Mouse (Mus musculus): ENCODE measurements at regions not wholly inside any gene's neighbourhood (a gene's known extent, or its start where the extent isn't known, plus 50 kb on each side); places are given as distances from the start of the nearest gene placed in this dataset.

- DNase-seq = no peak
Measured at GRCm38 (mm10) chr4:106244826-106245510, 71.0 kb upstream of the Usp24 start.

GRCm38 (mm10) chr4:106246695-106247094 lies 69.3 kb upstream of the Usp24 start:
- DNase-seq = no peak

GRCm38 (mm10) chr4:106247398-106247797 lies 68.6 kb upstream of the Usp24 start:
- no peak for DNase-seq

- DNase-seq = no peak
Measured at GRCm38 (mm10) chr4:106248272-106248671, 67.7 kb upstream of the Usp24 start.

GRCm38 (mm10) chr4:106249028-106249782 lies 66.8 kb upstream of the Usp24 start:
- DNase-seq = no peak

GRCm38 (mm10) chr4:106250048-106250447 lies 66.0 kb upstream of the Usp24 start:
- no peak for DNase-seq

- no peak for DNase-seq
Measured at GRCm38 (mm10) chr4:106251430-106251829, 64.6 kb upstream of the Usp24 start.

GRCm38 (mm10) chr4:106252946-106253345 lies 63.1 kb upstream of the Usp24 start:
- no peak for DNase-seq

- DNase-seq = no peak
Measured at GRCm38 (mm10) chr4:106254761-106255475, 61.1 kb upstream of the Usp24 start.

- peak; percentile 60 for DNase-seq
Measured at GRCm38 (mm10) chr4:106255959-106256609, 59.9 kb upstream of the Usp24 start.

- no peak for DNase-seq
Measured at GRCm38 (mm10) chr4:106261404-106261803, 54.6 kb upstream of the Usp24 start.

GRCm38 (mm10) chr4:106261901-106262560 lies 54.0 kb upstream of the Usp24 start:
- DNase-seq = no peak

- DNase-seq = no peak
Measured at GRCm38 (mm10) chr4:106262751-106263725, 53.0 kb upstream of the Usp24 start.
